Mouse (Mus musculus): ENCODE measurements around the gene Plekha6. TPM values are rescaled to one million over a fixed set of nuclear protein-coding genes. Genes with fewer than 3 reads are reported as not detected.

Plekha6 gene
- polyA plus RNA-seq, 1 experiment = 0.54 TPM

DNA sequence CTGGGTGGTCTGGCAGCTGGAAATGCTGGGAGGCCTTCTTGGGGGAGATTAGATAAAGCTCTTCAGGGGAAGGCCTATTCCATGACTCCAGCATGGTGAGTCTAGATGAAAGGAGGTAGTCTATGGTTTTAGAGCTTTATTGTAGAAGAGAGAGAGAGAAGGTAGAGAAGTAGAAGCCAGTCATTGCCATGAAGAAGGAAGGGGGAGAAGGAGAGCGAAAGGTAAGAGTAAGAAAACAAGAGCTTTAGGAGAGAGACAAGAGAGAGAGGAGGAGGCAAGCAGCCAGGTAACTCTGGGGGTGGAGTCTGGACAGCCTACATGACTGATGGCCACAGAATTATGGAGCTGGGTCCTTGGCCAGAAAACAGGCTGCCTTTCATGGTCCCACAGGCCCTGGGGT lies 186.2 kb downstream of the Plekha6 start, which contains the start of gene Ren1:
Gene Ren1, plus strand, starts transcription at position 301 of the 400 bp plus-strand sequence.
- no peak for TF ChIP-seq GATA1 (IDR thresholded peaks at IDR 0.05; ENCODE audit: low read length)

DNA sequence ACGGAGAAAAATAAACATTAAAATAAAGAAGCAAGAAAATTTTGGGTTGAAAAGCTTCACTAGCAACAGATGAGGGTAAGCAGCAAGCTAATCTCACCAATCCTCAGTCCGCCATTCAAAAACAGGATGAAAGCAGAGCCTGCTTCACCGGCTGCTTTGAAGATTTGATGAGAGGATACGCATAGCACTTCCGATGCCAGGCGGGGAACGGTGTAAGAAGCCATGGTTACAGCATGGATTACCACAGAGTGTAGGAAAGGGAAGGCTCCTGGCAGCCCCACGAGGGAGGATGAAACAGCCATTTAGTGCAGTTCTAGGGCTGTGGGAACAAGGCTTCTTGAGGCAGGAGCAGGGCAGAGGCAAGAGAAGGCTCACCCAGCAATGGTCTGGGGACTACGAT lies 187.8 kb downstream of the Plekha6 start:
- TF ChIP-seq GATA1 (IDR thresholded peaks at IDR 0.05; ENCODE audit: low read length) = no peak

Other genes with a start within 250 kb of the Plekha6 start
- gene Mdm4, start 133.6 kb upstream of the Plekha6 start, polyA plus RNA-seq (2012) = 118 and 156 TPM in 2 replicates
- gene Pik3c2b, start 118.5 kb upstream of the Plekha6 start, polyA plus RNA-seq (2012) = not detected in 2 replicates
- 40.0 and 44.4 TPM in 2 replicates for gene Ppp1r15b, start 33.1 kb upstream of the Plekha6 start, polyA plus RNA-seq (2012)
- not detected in 2 replicates for gene Golt1a, start 145.6 kb downstream of the Plekha6 start, polyA plus RNA-seq (2012)
- not detected in 2 replicates for gene Kiss1, start 157.7 kb downstream of the Plekha6 start, polyA plus RNA-seq (2012)
- not detected in 2 replicates for gene Ren1, start 186.3 kb downstream of the Plekha6 start, polyA plus RNA-seq (2012)
- not detected in 2 replicates for gene Etnk2, start 199.4 kb downstream of the Plekha6 start, polyA plus RNA-seq (2012)